Mouse (Mus musculus) kidney, adult 2 months (tissue): ENCODE results near the gene Enpp4.

Source experiments
- CTCF ChIP-seq: fragments of 200-500 bp; conservative IDR thresholded peaks from 2 replicates; pipeline ENCODE4 v1.5.1; 2011; ENCODE audit warnings: low read depth, mild to moderate bottlenecking, control low read depth, low read length, moderate library complexity, mixed read lengths; ENCODE audit not compliant: insufficient read depth, insufficient read length
- POLR2A ChIP-seq: fragments of 200-500 bp; IDR thresholded peaks from one replicate; pipeline ENCODE4 v1.6.1; 2011; ENCODE audit warnings: low read depth, low read length, control low read depth

- no peak for TF ChIP-seq CTCF
- TF ChIP-seq POLR2A, result no peak
Observed at GRCm38 (mm10) chr17:44057123-44057522, 48.5 kb downstream of the Enpp4 start.
